In the genomic region with DNA sequence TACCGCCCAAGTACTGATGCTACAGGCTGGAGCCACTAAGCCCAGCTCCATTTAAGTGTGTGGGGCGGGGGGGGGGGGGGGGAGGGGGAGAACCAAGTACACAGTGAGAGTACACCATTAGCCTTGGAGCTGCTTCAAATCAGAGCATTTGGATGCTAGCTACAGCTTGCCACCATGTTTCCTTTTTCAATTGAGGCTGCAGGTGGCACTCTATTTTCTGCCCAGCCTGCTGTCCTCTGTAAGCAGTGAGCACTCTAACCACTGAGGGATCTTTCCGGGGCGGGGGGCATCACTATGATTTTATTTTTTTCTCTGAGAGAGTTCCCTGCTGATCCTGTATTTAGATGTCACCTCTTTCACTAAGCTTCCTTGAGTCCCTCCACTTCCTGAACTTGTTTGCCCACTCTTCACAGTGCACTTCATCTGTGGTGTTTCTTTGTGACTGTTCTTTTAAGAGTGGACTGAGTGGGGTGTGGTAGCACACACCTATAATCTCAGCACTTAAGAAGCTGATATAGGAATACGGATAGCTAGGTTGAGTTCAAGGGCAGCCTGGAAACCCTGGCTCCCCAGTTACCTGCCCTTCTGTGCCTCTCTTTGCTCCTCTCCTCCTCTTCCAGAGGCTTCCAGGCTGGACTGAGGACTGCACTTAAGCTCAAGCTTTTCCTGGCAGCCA, we compare ENCODE assay signal across 23 mouse cellular contexts. TPM values are rescaled to one million over a fixed set of nuclear protein-coding genes. Genes with fewer than 3 reads are reported as not detected.
"Had no signal": no experiment of that assay in that cellular context is flagged by ENCODE, and none has a peak within 500 bp of the region (broad histone marks: within the 10 kb centered on the region; RNA-seq: fewer than 3 reads in every experiment).

No protein-coding gene starts in this region.

- H3K27me3 ChIP-seq: intestine, embryonic 15.5 days; kidney, embryonic 15.5 days; limb, embryonic 15.5 days; midbrain, embryonic 15.5 days; neural tube, embryonic 13.5 days; stomach, embryonic 15.5 days had no signal

- H3K9me3 ChIP-seq: intestine, embryonic 15.5 days; kidney, embryonic 15.5 days; limb, embryonic 12.5 days; limb, embryonic 15.5 days; midbrain, embryonic 12.5 days; midbrain, embryonic 15.5 days; neural tube, embryonic 13.5 days; stomach, embryonic 15.5 days had no signal

- H3K4me3 ChIP-seq: intestine, embryonic 15.5 days; kidney, embryonic 15.5 days; limb, embryonic 12.5 days; limb, embryonic 15.5 days; midbrain, embryonic 12.5 days; midbrain, embryonic 15.5 days; neural tube, embryonic 13.5 days; stomach, embryonic 15.5 days had no signal

- H3K4me1 ChIP-seq: intestine, embryonic 15.5 days; kidney, embryonic 15.5 days; limb, embryonic 12.5 days; limb, embryonic 15.5 days; stomach, embryonic 15.5 days had no signal

- H3K4me2 ChIP-seq: intestine, embryonic 15.5 days; kidney, embryonic 15.5 days; limb, embryonic 12.5 days; limb, embryonic 15.5 days; liver, embryonic 11.5 days; lung, embryonic 14.5 days; midbrain, embryonic 12.5 days; midbrain, embryonic 15.5 days; neural tube, embryonic 13.5 days; stomach, embryonic 15.5 days had no signal

- H3K27ac ChIP-seq: intestine, embryonic 15.5 days; kidney, embryonic 15.5 days; limb, embryonic 12.5 days; limb, embryonic 15.5 days; liver, embryonic 14.5 days; macrophage; midbrain, embryonic 12.5 days; midbrain, embryonic 15.5 days; neural tube, embryonic 13.5 days; stomach, embryonic 15.5 days had no signal

- H3K9ac ChIP-seq: intestine, embryonic 15.5 days; kidney, embryonic 15.5 days; limb, embryonic 12.5 days; limb, embryonic 15.5 days; liver, embryonic 14.5 days; liver, postnatal 0 days; lung, embryonic 14.5 days; midbrain, embryonic 12.5 days; midbrain, embryonic 15.5 days; neural tube, embryonic 13.5 days; stomach, embryonic 15.5 days had no signal

- ATAC-seq: intestine, embryonic 15.5 days; liver, postnatal 0 days; midbrain, embryonic 15.5 days had no signal

- H3K36me3 ChIP-seq: intestine, embryonic 15.5 days; kidney, embryonic 15.5 days; limb, embryonic 12.5 days; limb, embryonic 15.5 days; midbrain, embryonic 12.5 days; midbrain, embryonic 15.5 days; neural tube, embryonic 13.5 days; stomach, embryonic 15.5 days had no signal

- DNase-seq: kidney, adult 11 months; kidney, adult 8-10 months; kidney, postnatal 10 days; kidney, postnatal 36 days; left cerebral cortex, postnatal 4 days; liver, postnatal 0 days; lung, embryonic 14.5 days; right cerebral cortex, adult 18-20 months; right cerebral cortex, postnatal 14 days; right cerebral cortex, postnatal 4 days; thymus, adult 18-20 months; thymus, postnatal 36 days had no signal

RNA-seq across cellular contexts. Expression of a gene that starts 7.9 kb away (rescaled TPM):
- polyA plus RNA-seq: macrophage had no signal
